Mouse (Mus musculus) lung, adult 2 months (tissue): ENCODE data around the gene Six6.

Experiments used
- CTCF ChIP-seq: fragments of 200-500 bp; IDR thresholded peaks from 2 replicates; pipeline ENCODE4 v1.5.1; 2011; ENCODE audit warnings: mild to moderate bottlenecking, low read length, control low read depth; ENCODE audit not compliant: insufficient read depth
- POLR2A ChIP-seq: fragments of 200-500 bp; IDR thresholded peaks from 2 replicates; pipeline ENCODE4 v1.6.1; 2011; ENCODE audit warnings: low read depth, mild to moderate bottlenecking, control low read depth, low read length, borderline replicate concordance; ENCODE audit errors: extremely low read depth

DNA sequence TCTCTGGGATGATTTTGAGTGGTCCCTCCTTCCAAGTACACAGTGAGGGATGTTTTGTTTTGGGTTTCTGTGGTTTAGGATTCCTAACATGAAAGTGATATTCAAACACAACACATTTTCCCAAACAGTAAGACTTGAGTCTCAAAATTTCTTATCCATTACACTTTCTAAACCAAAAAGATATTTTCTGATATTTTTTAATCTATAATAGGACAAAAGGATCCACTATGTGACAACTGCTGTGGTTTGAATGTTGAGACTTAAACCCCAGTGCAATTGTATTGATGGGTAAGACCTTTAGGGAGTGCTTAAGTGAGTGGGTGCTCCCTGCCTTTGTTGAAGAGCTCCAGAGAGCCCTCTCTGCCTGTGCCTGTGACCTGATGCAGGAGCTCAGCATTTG is 7.1 kb downstream of the Six6 start:
- TF ChIP-seq POLR2A: no peak
- no peak for TF ChIP-seq CTCF
